Mouse (Mus musculus): ENCODE results near the gene Abhd6. TPM values are rescaled to one million over a fixed set of nuclear protein-coding genes. Genes with fewer than 3 reads are reported as not detected.
A peak's percentile ranks its signal among the peaks of the same experiment; 100 is the strongest.

Gene Abhd6
- total RNA-seq, 2 experiments from 2014 or later = not detected

- ATAC-seq (replicated peaks; ENCODE audit: low FRiP score, poor library complexity, severe bottlenecking) = no peak
These were observed 50.0 kb downstream of the Abhd6 start for GRCm38 (mm10) chr14:8052661-8053060.

- ATAC-seq (replicated peaks; ENCODE audit: low FRiP score, poor library complexity, severe bottlenecking) = no peak
These were observed 51.8 kb downstream of the Abhd6 start for GRCm38 (mm10) chr14:8054310-8055102.

- ATAC-seq (replicated peaks; ENCODE audit: low FRiP score, poor library complexity, severe bottlenecking) = no peak
These were observed 53.4 kb downstream of the Abhd6 start for GRCm38 (mm10) chr14:8056076-8056475.

- no peak for ATAC-seq (replicated peaks; ENCODE audit: low FRiP score, poor library complexity, severe bottlenecking)
These were observed 57.2 kb downstream of the Abhd6 start for GRCm38 (mm10) chr14:8059938-8060337.

- 0 out of 2 replicates have a peak, but pooled peaks have one; percentile 30 for ATAC-seq (replicated peaks; ENCODE audit: low FRiP score, poor library complexity, severe bottlenecking)
These were observed 59.4 kb downstream of the Abhd6 start for GRCm38 (mm10) chr14:8062076-8062475.

- ATAC-seq (replicated peaks; ENCODE audit: low FRiP score, poor library complexity, severe bottlenecking) = no peak
These were observed 60.0 kb downstream of the Abhd6 start for GRCm38 (mm10) chr14:8062537-8063301.

GRCm38 (mm10) chr14:8063835-8064785, 61.4 kb downstream of the Abhd6 start:
- ATAC-seq (replicated peaks; ENCODE audit: low FRiP score, poor library complexity, severe bottlenecking) = no peak

- peak; percentile 96 for ATAC-seq (replicated peaks; ENCODE audit: low FRiP score, poor library complexity, severe bottlenecking)
These were observed 77.5 kb downstream of the Abhd6 start, which contains the start of gene Rpp14 for GRCm38 (mm10) chr14:8080165-8080679. Rpp14 (plus strand) TSS chr14:8080367.

GRCm38 (mm10) chr14:8080718-8081117, 78.0 kb downstream of the Abhd6 start:
- ATAC-seq (replicated peaks; ENCODE audit: low FRiP score, poor library complexity, severe bottlenecking) = peak; percentile 42; the same call in 1 of the 2 replicates

- ATAC-seq (replicated peaks; ENCODE audit: low FRiP score, poor library complexity, severe bottlenecking) = no peak
These were observed 80.2 kb downstream of the Abhd6 start for GRCm38 (mm10) chr14:8082949-8083348.

- ATAC-seq (replicated peaks; ENCODE audit: low FRiP score, poor library complexity, severe bottlenecking) = no peak
These were observed 86.3 kb downstream of the Abhd6 start for GRCm38 (mm10) chr14:8089016-8089415.

- no peak for ATAC-seq (replicated peaks; ENCODE audit: low FRiP score, poor library complexity, severe bottlenecking)
These were observed 89.9 kb downstream of the Abhd6 start for GRCm38 (mm10) chr14:8092573-8092972.

- no peak for ATAC-seq (replicated peaks; ENCODE audit: low FRiP score, poor library complexity, severe bottlenecking)
These were observed 90.7 kb downstream of the Abhd6 start for GRCm38 (mm10) chr14:8093427-8093826.

GRCm38 (mm10) chr14:8094931-8095561, 92.3 kb downstream of the Abhd6 start:
- ATAC-seq (replicated peaks; ENCODE audit: low FRiP score, poor library complexity, severe bottlenecking) = no peak

- no peak for ATAC-seq (replicated peaks; ENCODE audit: low FRiP score, poor library complexity, severe bottlenecking)
These were observed 92.9 kb downstream of the Abhd6 start for GRCm38 (mm10) chr14:8095562-8095950.

GRCm38 (mm10) chr14:8097978-8098686, 95.4 kb downstream of the Abhd6 start, which contains the start of gene Pxk:
Pxk (plus strand) TSS chr14:8098211.
- peak; percentile 91 for ATAC-seq (replicated peaks; ENCODE audit: low FRiP score, poor library complexity, severe bottlenecking)

GRCm38 (mm10) chr14:8098687-8098995, 95.9 kb downstream of the Abhd6 start:
- no peak for ATAC-seq (replicated peaks; ENCODE audit: low FRiP score, poor library complexity, severe bottlenecking)

GRCm38 (mm10) chr14:8099561-8100021, 96.9 kb downstream of the Abhd6 start:
- no peak for ATAC-seq (replicated peaks; ENCODE audit: low FRiP score, poor library complexity, severe bottlenecking)

GRCm38 (mm10) chr14:8101886-8102285, 99.2 kb downstream of the Abhd6 start:
- ATAC-seq (replicated peaks; ENCODE audit: low FRiP score, poor library complexity, severe bottlenecking) = no peak

Data from erythroid progenitor cell, adult 5-6 weeks (primary cell).